Mouse (Mus musculus) mouse embryonic stem cell (cell line): Measurements from ENCODE around the gene Rapgef4.

ENCODE experiments used
- in situ Hi-C, 2 experiments: fragments of 300-500 bp; cut with MboI; formaldehyde crosslinking; loops; 1 replicate in 1 of 2; 3 replicates in 1 of 2; pipeline ENCODE4 v1.14.3; 2019 to 2020; ENCODE audit warnings: low sequenced_read_pairs in 2 of 2, low pct_unique_long_range_greater_than_20kb in 1 of 2, mixed read lengths in 1 of 2; ENCODE audit not compliant: unreplicated experiment in 1 of 2

Gene Rapgef4

GRCm38 (mm10) chr2:72179600-72180301, 198.7 kb downstream of the Rapgef4 start:
- in situ Hi-C loops: no loop called here

- in situ Hi-C loops: no loop called here
Observed at GRCm38 (mm10) chr2:72181443-72181842, 200.4 kb downstream of the Rapgef4 start.

GRCm38 (mm10) chr2:72183751-72184150, 202.7 kb downstream of the Rapgef4 start:
- in situ Hi-C loops: no loop called here

GRCm38 (mm10) chr2:72196190-72196965, 215.3 kb downstream of the Rapgef4 start:
- in situ Hi-C loops: no loop called here

GRCm38 (mm10) chr2:72197026-72197425, 216.0 kb downstream of the Rapgef4 start:
- in situ Hi-C loops: no loop called here

- in situ Hi-C loops: no loop called here
Observed at GRCm38 (mm10) chr2:72199451-72199850, 218.4 kb downstream of the Rapgef4 start.

- in situ Hi-C loops: no loop called here
Observed at GRCm38 (mm10) chr2:72201506-72201905, 220.5 kb downstream of the Rapgef4 start.

- in situ Hi-C loops: no loop called here
Observed at GRCm38 (mm10) chr2:72202252-72202651, 221.2 kb downstream of the Rapgef4 start.

- in situ Hi-C loops: no loop called here
Observed at GRCm38 (mm10) chr2:72203609-72204008, 222.6 kb downstream of the Rapgef4 start.

- in situ Hi-C loops: no loop called here
Observed at GRCm38 (mm10) chr2:72205869-72206268, 224.8 kb downstream of the Rapgef4 start.

- in situ Hi-C loops: no loop called here
Observed at GRCm38 (mm10) chr2:72206530-72207248, 225.6 kb downstream of the Rapgef4 start.

- in situ Hi-C loops: no loop called here
Observed at GRCm38 (mm10) chr2:72217336-72217735, 236.3 kb downstream of the Rapgef4 start.

GRCm38 (mm10) chr2:72219921-72220320, 238.9 kb downstream of the Rapgef4 start:
- in situ Hi-C loops: no loop called here

- in situ Hi-C loops: no loop called here
Observed at GRCm38 (mm10) chr2:72221283-72221682, 240.2 kb downstream of the Rapgef4 start.

GRCm38 (mm10) chr2:72221706-72222105, 240.7 kb downstream of the Rapgef4 start:
- in situ Hi-C loops: no loop called here

- in situ Hi-C loops: no loop called here
Observed at GRCm38 (mm10) chr2:72222276-72222675, 241.2 kb downstream of the Rapgef4 start.

GRCm38 (mm10) chr2:72222736-72223455, 241.9 kb downstream of the Rapgef4 start:
- in situ Hi-C loops: no loop called here

GRCm38 (mm10) chr2:72223479-72223878, 242.4 kb downstream of the Rapgef4 start:
- in situ Hi-C loops: no loop called here

- in situ Hi-C loops: no loop called here
Observed at GRCm38 (mm10) chr2:72226006-72226405, 245.0 kb downstream of the Rapgef4 start.
